Mouse (Mus musculus) midbrain, embryonic 16.5 days (tissue): ENCODE measurements at regions not wholly inside any gene's neighbourhood (a gene's known extent, or its start where the extent isn't known, plus 50 kb on each side); places are given as distances from the start of the nearest gene placed in this dataset.

Experiments used
- ATAC-seq: fragments of 200-750 bp; cut with Nextera tagmentation; 2 replicates; pipeline ENCODE4 v1.8.0; 2017; ENCODE audit warnings: moderate TSS enrichment
- H3K27ac ChIP-seq: fragments of 300-500 bp; sonication (generic); 2 replicates; pipeline ENCODE4 v1.5.1; 2014; ENCODE audit warnings: mild to moderate bottlenecking, low read length, mixed read lengths
- H3K27me3 ChIP-seq: fragments of 300-500 bp; sonication (generic); 2 replicates; pipeline ENCODE4 v1.6.1; 2014; ENCODE audit warnings: low read depth, low read length, mixed read lengths; ENCODE audit not compliant: control insufficient read depth, insufficient read depth
- H3K36me3 ChIP-seq: fragments of 300-500 bp; sonication (generic); 2 replicates; pipeline ENCODE4 v1.6.1; 2014; ENCODE audit warnings: mild to moderate bottlenecking, low read length, moderate library complexity, mixed read lengths; ENCODE audit not compliant: control insufficient read depth, insufficient read depth
- H3K4me1 ChIP-seq: fragments of 300-500 bp; sonication (generic); 2 replicates; pipeline ENCODE4 v1.6.1; 2014; ENCODE audit warnings: mild to moderate bottlenecking, low read length, mixed read lengths; ENCODE audit not compliant: control insufficient read depth, insufficient read depth
- H3K4me2 ChIP-seq: fragments of 300-500 bp; sonication (generic); 2 replicates; pipeline ENCODE4 v1.6.1; 2014; ENCODE audit warnings: mild to moderate bottlenecking, low read length, mixed read lengths
- H3K4me3 ChIP-seq: fragments of 300-500 bp; sonication (generic); 2 replicates; pipeline ENCODE4 v1.5.1; 2014; ENCODE audit warnings: low read depth, mild to moderate bottlenecking, low read length, moderate library complexity, mixed read lengths
- H3K9ac ChIP-seq: fragments of 300-500 bp; sonication (generic); 2 replicates; pipeline ENCODE4 v1.6.1; 2014; ENCODE audit warnings: low read depth, low read length, mixed read lengths
- H3K9me3 ChIP-seq: fragments of 300-500 bp; sonication (generic); replicated peaks from 2 replicates; pipeline ENCODE4 v1.6.1; 2014; ENCODE audit warnings: mild to moderate bottlenecking, low read length, mixed read lengths; ENCODE audit not compliant: control insufficient read depth, poor library complexity, severe bottlenecking
- WGBS: fragments of 180-500 bp; shearing (Covaris S2); extraction: QIAGEN DNeasy Blood & Tissue Kit; methylation state at CpG from one replicate; pipeline ENCODE4 v1.1.7; 2014; 5-methylcytosine and 5-hydroxymethylcytosine counted together

DNA sequence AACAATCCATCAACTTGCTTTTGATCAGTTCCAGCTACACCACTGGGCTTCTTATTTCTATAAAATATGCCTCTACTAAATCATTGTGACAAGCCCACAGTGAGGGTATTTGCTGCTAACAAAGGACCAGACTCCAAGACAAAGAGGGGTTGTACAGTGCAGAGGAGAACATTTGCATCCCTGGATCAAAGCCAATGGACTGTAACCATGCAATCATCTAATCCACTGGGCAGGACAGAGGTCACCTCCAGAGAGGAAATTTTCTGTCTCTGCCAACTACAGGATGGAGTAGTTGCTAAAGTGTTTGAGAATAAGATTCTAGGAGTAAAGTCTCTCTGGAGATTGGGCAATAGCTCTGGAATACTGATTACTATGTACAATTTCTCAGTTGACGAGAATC, 272.9 kb downstream of the Cox7c start:
- H3K4me1 ChIP-seq = no peaks in the 10 kb centered on the region
- no peak overlapping the region for H3K27ac ChIP-seq
- 66% methylated on average over 1 of the region's 1 CpGs for WGBS
- H3K9ac ChIP-seq = no peak overlapping the region
- H3K4me3 ChIP-seq = no peak overlapping the region
- H3K9me3 ChIP-seq = no peaks in the 10 kb centered on the region
- no peaks in the 10 kb centered on the region for H3K27me3 ChIP-seq
- H3K36me3 ChIP-seq = no peaks in the 10 kb centered on the region
- H3K4me2 ChIP-seq = no peak overlapping the region
- peak; percentile 84 for ATAC-seq

DNA sequence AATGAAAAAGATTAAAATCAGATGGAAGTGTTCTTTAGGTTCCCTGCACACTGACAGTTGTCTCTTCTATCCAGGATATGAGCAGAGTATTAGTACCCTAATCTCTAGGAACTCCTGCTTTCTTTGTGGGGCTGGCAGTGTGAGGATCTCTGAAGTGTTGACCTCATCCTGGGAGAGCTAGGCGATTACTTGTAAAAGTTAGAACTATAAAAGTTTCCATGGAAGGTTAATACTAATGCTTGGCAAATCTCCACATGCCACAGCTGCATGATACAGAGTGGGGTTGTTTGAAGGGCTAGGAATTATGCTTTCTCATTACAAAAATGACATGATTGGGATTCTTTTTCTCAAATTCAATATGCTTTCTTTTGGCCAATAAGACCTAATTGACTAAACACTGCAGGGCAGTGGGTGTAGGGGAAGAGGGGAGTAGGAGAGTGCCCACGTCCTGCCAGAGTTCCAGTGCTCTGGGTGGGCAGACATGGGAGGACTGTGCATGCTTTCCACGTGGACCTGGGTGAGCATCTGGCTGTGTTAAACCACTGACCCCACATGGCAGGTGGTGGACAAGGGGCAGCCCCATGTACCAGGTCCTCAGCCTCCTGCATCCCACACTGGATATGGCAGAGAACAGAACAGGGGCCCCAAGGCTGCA, 275.6 kb downstream of the Cox7c start:
- Histone ChIP-seq H3K4me1 (no peaks in the 10 kb centered on the region), H3K9ac (no peak overlapping the region), H3K4me3 (no peak overlapping the region), H3K4me2 (no peak overlapping the region), H3K36me3 (no peaks in the 10 kb centered on the region), H3K27me3 (no peaks in the 10 kb centered on the region), H3K9me3 (no peaks in the 10 kb centered on the region), H3K27ac (no peak overlapping the region)
- ATAC-seq = no peak
- 57% methylated on average over 3 of the region's 3 CpGs for WGBS

DNA sequence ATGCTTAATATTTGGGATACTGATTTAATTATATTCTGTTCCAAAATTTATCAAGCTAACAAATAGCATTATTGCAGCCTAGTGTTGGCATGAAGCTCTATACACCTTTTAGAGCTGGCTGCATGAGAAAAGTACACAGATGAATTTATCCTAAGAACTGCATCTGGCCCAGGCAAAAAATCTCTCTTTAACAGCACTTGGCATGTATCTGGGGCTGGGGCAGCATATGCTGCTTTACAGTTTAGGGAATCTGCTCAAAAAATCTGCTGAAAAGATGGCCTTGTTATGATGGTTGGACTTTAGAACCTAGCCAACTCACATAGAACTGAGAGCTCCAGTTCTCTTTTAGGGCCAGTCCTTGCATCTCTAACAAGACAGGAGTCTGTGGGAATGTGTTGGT, 276.2 kb downstream of the Cox7c start:
- Histone ChIP-seq H3K9ac (no peak overlapping the region), H3K36me3 (no peaks in the 10 kb centered on the region), H3K27me3 (no peaks in the 10 kb centered on the region), H3K4me1 (no peaks in the 10 kb centered on the region), H3K9me3 (no peaks in the 10 kb centered on the region), H3K4me3 (no peak overlapping the region), H3K4me2 (no peak overlapping the region), H3K27ac (no peak overlapping the region)
- ATAC-seq = no peak

DNA sequence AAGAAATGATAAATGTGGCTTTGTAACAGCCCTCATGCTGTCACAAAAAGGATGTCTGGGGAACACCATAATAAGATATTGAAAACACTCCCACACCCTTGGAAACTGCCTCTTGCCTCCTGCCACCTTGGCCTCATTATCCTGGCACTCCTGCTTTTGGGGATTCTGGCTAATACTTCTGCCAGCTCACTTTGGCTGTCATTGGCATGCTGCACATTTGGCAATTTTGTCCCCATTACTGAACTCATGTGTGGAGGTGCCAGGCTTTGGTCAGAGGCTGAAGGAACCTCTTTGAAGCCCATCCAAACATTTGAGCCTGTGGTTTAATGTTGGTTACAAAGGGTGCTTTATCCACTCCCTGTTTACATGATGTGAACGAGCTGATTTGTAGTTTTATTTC, 278.2 kb downstream of the Cox7c start:
- Histone ChIP-seq H3K4me2 (no peak overlapping the region), H3K4me1 (no peaks in the 10 kb centered on the region), H3K4me3 (no peak overlapping the region), H3K9me3 (no peaks in the 10 kb centered on the region), H3K27ac (no peak overlapping the region), H3K36me3 (no peaks in the 10 kb centered on the region), H3K27me3 (no peaks in the 10 kb centered on the region), H3K9ac (no peak overlapping the region)
- no peak for ATAC-seq
- 71% methylated on average over 1 of the region's 1 CpGs for WGBS

DNA sequence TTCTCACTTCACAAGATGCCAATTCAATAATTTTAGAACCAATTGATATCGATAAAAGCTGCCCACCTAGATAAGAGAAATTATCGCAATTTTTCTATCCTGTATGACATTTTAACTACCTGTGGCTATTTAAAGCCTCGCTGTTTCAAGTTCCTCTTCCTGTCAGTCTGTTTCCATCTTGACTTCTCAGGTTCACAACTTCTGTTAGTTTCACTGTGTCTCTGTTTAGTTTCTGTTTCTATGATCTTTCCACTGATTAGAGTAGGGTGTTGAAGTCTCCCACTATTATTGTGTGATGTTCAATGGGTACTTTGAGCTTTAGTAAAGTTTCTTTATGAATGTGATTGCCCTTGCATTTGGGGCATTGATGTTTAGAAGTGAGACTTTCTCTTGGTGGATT, 322.1 kb downstream of the Cox7c start:
- H3K4me2 ChIP-seq = no peak overlapping the region
- H3K9me3 ChIP-seq = no peaks in the 10 kb centered on the region
- no peaks in the 10 kb centered on the region for H3K36me3 ChIP-seq
- H3K27me3 ChIP-seq = no peaks in the 10 kb centered on the region
- H3K9ac ChIP-seq = no peak overlapping the region
- no peaks in the 10 kb centered on the region for H3K4me1 ChIP-seq
- H3K27ac ChIP-seq = no peak overlapping the region
- WGBS = 88% methylated on average over 3 of the region's 3 CpGs
- ATAC-seq = no peak
- no peak overlapping the region for H3K4me3 ChIP-seq

DNA sequence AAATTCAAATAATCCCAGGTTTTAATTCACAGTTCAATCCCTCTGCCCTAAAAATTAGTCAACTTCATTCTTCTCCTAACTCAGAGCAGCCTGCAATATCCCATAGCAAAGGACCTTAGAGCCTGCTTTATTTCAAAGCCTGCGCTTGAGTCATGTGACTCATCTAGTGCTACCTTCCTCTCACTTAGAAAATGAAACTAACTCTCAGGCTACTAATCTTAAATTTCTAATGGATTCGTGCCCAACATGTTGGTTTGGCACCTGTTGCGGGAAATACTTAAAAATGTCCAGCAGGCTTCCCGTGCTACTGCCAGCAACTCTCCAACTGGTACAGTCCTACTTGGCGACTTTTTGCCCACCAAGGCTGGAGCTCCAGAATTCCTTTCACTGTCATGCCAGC, 322.6 kb downstream of the Cox7c start:
- Histone ChIP-seq H3K4me1 (no peaks in the 10 kb centered on the region), H3K9ac (no peak overlapping the region), H3K36me3 (no peaks in the 10 kb centered on the region), H3K4me2 (no peak overlapping the region), H3K27ac (no peak overlapping the region), H3K27me3 (no peaks in the 10 kb centered on the region), H3K4me3 (no peak overlapping the region), H3K9me3 (no peaks in the 10 kb centered on the region)
- 92% methylated on average over 5 of the region's 5 CpGs for WGBS
- ATAC-seq = no peak

DNA sequence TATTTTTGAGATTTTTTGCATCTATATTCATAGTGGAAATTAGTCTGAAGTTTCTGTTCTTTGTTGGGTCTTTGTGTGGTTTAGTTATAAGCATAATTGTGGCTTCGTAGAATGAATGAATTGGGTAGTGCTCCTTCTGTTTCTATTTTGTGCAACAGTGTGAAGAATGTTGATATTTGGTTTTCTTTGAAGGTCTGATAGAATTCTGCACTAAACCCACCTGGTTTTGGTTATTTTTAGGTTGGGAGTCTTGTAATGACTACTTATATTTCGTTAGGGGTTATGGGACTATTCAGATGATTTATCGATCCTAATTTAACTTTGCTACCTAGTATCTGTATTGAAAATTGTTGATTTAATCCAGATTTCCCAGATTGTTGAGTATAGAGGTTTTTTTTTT, 326.4 kb downstream of the Cox7c start:
- 93% methylated on average over 3 of the region's 3 CpGs for WGBS

DNA sequence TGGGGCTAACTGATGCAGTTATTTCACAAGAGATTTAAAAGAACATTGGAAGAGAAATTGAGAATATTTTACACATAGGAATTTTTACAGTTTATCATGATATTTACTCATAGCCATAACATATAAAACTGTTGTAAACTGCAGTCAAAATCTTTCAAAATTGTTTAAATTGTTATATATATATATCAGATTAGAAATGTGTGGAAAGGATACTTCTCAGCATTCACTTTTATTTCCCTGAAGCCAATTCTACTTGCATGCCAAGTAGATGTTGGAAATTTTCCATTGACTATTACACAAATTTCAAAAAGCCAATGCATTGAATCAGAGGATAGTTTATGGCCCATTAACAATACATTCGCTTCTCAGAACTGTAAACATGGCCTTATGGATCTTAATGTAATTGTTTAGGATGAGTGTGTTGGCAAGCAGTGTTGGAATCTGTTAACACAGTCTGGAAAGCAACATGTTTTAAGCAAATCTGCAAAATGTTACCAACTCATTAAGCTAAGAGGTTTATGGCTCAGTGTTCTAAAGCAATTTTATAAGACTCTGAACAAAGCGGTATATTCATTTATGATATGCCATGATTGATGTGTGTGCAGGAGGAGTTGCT, 330.7 kb downstream of the Cox7c start:
- Histone ChIP-seq H3K36me3 (no peaks in the 10 kb centered on the region), H3K27ac (no peak overlapping the region), H3K27me3 (no peaks in the 10 kb centered on the region), H3K9ac (no peak overlapping the region), H3K4me2 (no peak overlapping the region), H3K4me1 (no peaks in the 10 kb centered on the region), H3K4me3 (no peak overlapping the region), H3K9me3 (no peaks in the 10 kb centered on the region)
- WGBS = 93% methylated on average over 2 of the region's 2 CpGs
- no peak for ATAC-seq

More for the DNA sequence above, 326.4 kb downstream of the Cox7c start:
- Histone ChIP-seq H3K4me3 (no peak overlapping the region), H3K9me3 (no peaks in the 10 kb centered on the region), H3K9ac (no peak overlapping the region), H3K27me3 (no peaks in the 10 kb centered on the region), H3K27ac (no peak overlapping the region), H3K4me2 (no peak overlapping the region), H3K36me3 (no peaks in the 10 kb centered on the region), H3K4me1 (no peaks in the 10 kb centered on the region)
- ATAC-seq = no peak

DNA sequence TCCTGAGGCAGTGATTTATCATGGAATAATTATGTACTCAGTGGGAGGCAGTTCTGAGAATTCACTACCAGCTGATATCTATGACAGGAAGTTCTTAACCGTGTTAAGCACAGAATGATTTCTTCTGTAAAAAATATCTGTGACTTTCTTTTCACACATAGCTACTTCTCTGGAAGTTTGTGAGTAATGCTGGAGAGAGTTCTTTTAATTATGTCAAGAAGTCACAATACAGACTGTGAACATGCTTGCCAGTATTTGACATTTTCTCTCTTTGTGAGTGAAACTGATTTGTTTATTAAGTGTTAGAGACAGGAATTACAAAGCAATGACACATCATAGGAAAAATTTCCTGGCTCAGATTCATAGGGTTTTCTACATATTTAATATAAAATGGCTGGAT, 354.3 kb downstream of the Cox7c start:
- Histone ChIP-seq H3K9me3 (no peaks in the 10 kb centered on the region), H3K27ac (no peak overlapping the region), H3K4me3 (no peak overlapping the region), H3K27me3 (no peaks in the 10 kb centered on the region), H3K9ac (no peak overlapping the region), H3K4me1 (no peaks in the 10 kb centered on the region), H3K36me3 (no peaks in the 10 kb centered on the region), H3K4me2 (no peak overlapping the region)
- no peak for ATAC-seq
- 55% methylated on average over 1 of the region's 1 CpGs for WGBS
